Mouse (Mus musculus) neural tube, embryonic 15.5 days (tissue): ENCODE results near the gene Cartpt. TPM values are rescaled to one million over a fixed set of nuclear protein-coding genes. Genes with fewer than 3 reads are reported as not detected.

Source experiments
- ATAC-seq: fragments of 200-750 bp; cut with Nextera tagmentation; 2 replicates; pipeline ENCODE4 v1.8.0; 2017; ENCODE audit warnings: mild to moderate bottlenecking, moderate TSS enrichment, moderate library complexity; ENCODE audit not compliant: low FRiP score
- H3K27ac ChIP-seq: fragments of 300-500 bp; sonication (generic); replicated peaks from 2 replicates; pipeline ENCODE4 v1.5.1; 2015; ENCODE audit warnings: mild to moderate bottlenecking, inconsistent platforms
- H3K27me3 ChIP-seq: fragments of 300-500 bp; sonication (generic); replicated peaks from 2 replicates; pipeline ENCODE4 v1.6.1; 2015; ENCODE audit warnings: inconsistent platforms
- H3K36me3 ChIP-seq: fragments of 300-500 bp; sonication (generic); 2 replicates; pipeline ENCODE4 v1.6.1; 2015; ENCODE audit warnings: inconsistent platforms
- H3K4me1 ChIP-seq: fragments of 300-500 bp; sonication (generic); 2 replicates; pipeline ENCODE4 v1.6.1; 2015; ENCODE audit warnings: inconsistent platforms
- H3K4me2 ChIP-seq: fragments of 300-500 bp; sonication (generic); 2 replicates; pipeline ENCODE4 v1.6.1; 2015; ENCODE audit warnings: inconsistent platforms, mild to moderate bottlenecking, moderate library complexity
- H3K4me3 ChIP-seq: fragments of 300-500 bp; sonication (generic); replicated peaks from 2 replicates; pipeline ENCODE4 v1.5.1; 2015; ENCODE audit warnings: mild to moderate bottlenecking, inconsistent platforms
- H3K9ac ChIP-seq: fragments of 300-500 bp; sonication (generic); replicated peaks from 2 replicates; pipeline ENCODE4 v1.6.1; 2015; ENCODE audit warnings: mild to moderate bottlenecking, inconsistent platforms
- H3K9me3 ChIP-seq: fragments of 300-500 bp; sonication (generic); replicated peaks from 2 replicates; pipeline ENCODE4 v1.6.1; 2016; ENCODE audit warnings: inconsistent platforms
- WGBS: fragments of 180-500 bp; shearing (Covaris S2); methylation state at CpG from one replicate; pipeline ENCODE4 v1.1.7; 2015; ENCODE audit warnings: mixed read lengths; 5-methylcytosine and 5-hydroxymethylcytosine counted together
- polyA plus RNA-seq: library from polyadenylated mRNA; unstranded; fragments of >200 nt; fragmentation: Nextera tagmentation; extraction: Ambion mirVana; gene quantifications from 2 replicates; pipeline ENCODE4 v1.2.1, GENCODE M21; 2015

Gene Cartpt
- 78.6 and 86.7 TPM in 2 replicates for polyA plus RNA-seq

DNA sequence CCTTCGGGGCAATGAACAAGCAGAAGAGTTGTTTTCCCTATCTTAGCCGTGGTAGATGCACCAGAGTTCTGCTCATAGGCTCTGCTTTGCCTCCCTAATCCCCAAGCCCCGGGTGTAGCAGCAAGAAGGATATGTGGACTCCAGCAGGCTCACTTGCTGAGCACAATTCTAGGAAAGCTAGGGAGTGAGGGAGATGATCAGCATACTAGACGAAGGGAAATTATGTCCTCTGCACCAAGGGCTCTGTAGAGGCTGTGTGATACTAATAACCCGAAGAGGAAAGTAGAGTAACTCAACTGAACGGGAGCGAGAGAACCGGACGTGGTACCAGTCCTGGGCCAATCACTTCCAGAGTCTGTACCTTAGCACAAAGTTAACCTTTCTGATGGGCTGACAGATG lies at the start of gene Cartpt:
TSS of gene Cartpt (minus strand) at position 127 of the 400 bp plus-strand sequence.
- peak within 1 kb of the TSS; percentile 33 for H3K9ac ChIP-seq
- WGBS: 49% methylated on average over 9 of the region's 9 CpGs
- peak within 1 kb of the TSS; percentile 40 for H3K4me3 ChIP-seq
- H3K4me1 ChIP-seq: peaks cover 14% of the 10 kb centered on the region
- no peak within 1 kb of the TSS for H3K27ac ChIP-seq
- 0 out of 2 replicates have a peak, but pooled peaks have one; percentile 21 for ATAC-seq
- no peaks in the 10 kb centered on the region for H3K9me3 ChIP-seq
- no peaks in the 10 kb centered on the region for H3K36me3 ChIP-seq
- H3K27me3 ChIP-seq: peaks cover 33% of the 10 kb centered on the region
- H3K4me2 ChIP-seq: peak within 1 kb of the TSS; percentile 67

DNA sequence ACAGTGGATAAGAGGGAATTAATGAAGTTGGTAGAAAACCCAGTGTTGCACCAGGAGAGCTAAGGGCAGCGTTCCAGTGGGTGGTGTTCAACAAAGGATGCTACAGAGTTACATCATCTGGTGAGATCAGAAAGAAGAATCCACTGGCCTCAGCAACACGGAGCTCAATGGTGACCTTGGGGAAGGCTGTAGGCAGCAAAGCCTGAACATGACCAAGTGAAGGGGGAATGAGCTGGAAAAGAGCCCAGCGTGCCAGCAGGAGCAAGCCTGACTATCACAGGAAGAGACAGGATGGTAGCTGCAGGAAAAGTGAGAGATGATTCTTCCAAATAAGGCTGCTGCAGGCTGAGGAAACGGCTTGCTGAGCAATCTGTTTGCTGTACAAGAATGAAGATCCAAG lies 46.5 kb upstream of the Cartpt start:
- no peak overlapping the region for H3K27ac ChIP-seq
- ATAC-seq: no peak
- H3K9ac ChIP-seq: no peak overlapping the region
- H3K4me3 ChIP-seq: no peak overlapping the region
- WGBS: 90% methylated on average over 4 of the region's 4 CpGs
- H3K4me2 ChIP-seq: no peak overlapping the region
- peaks cover 6% of the 10 kb centered on the region for H3K36me3 ChIP-seq
- H3K27me3 ChIP-seq: no peaks in the 10 kb centered on the region
- no peaks in the 10 kb centered on the region for H3K4me1 ChIP-seq
- no peaks in the 10 kb centered on the region for H3K9me3 ChIP-seq

DNA sequence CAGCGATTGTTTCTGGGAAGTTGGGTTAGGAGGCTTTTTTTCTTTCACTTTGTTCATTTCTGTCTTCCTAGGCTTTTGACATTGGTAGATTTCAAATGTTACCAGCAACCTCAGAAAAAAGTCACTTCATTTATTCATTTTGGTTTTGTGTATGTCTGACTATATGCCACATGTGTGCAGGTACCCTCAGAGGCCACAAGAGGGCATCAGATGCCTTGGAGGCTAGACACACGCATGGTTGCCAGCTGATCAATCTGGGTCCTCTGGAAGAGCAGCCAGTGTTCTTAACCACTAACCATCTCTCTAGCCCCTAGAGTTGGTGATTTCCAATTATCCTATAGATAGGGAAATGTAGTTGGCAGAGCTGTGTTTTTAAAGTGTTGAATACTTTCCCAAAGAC lies 42.6 kb upstream of the Cartpt start:
- no peak overlapping the region for H3K4me3 ChIP-seq
- no peak for ATAC-seq
- H3K4me1 ChIP-seq: peaks cover 7% of the 10 kb centered on the region
- H3K27me3 ChIP-seq: no peaks in the 10 kb centered on the region
- no peaks in the 10 kb centered on the region for H3K9me3 ChIP-seq
- no peak overlapping the region for H3K27ac ChIP-seq
- no peak overlapping the region for H3K9ac ChIP-seq
- 97% methylated on average over 2 of the region's 2 CpGs for WGBS
- H3K36me3 ChIP-seq: no peaks in the 10 kb centered on the region
- H3K4me2 ChIP-seq: no peak overlapping the region

DNA sequence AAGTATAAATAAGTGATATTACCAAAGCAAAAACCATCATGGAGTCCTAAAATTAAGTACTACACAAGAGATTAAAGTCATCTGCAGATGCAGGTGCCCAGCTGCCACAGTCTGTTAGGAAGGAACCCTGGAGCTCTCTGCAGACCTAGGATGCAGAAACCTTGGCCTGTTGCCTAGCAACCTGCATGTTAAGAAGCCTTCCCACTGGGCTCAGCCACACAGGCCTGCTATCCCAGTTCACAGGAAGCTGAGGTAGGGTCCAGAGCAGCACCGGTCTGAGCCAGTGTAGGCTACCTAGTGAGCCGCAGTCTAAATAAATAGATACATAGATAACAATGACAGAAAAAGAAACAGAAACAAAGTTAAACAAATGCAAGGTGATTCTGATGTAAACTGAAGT lies 39.7 kb upstream of the Cartpt start:
- H3K36me3 ChIP-seq: no peaks in the 10 kb centered on the region
- peak; percentile 77 for ATAC-seq
- H3K9ac ChIP-seq: no peak overlapping the region
- WGBS: 27% methylated on average over 2 of the region's 2 CpGs
- no peak overlapping the region for H3K4me2 ChIP-seq
- H3K27me3 ChIP-seq: no peaks in the 10 kb centered on the region
- H3K4me3 ChIP-seq: no peak overlapping the region
- H3K4me1 ChIP-seq: peaks cover 10% of the 10 kb centered on the region
- H3K27ac ChIP-seq: no peak overlapping the region
- no peaks in the 10 kb centered on the region for H3K9me3 ChIP-seq

DNA sequence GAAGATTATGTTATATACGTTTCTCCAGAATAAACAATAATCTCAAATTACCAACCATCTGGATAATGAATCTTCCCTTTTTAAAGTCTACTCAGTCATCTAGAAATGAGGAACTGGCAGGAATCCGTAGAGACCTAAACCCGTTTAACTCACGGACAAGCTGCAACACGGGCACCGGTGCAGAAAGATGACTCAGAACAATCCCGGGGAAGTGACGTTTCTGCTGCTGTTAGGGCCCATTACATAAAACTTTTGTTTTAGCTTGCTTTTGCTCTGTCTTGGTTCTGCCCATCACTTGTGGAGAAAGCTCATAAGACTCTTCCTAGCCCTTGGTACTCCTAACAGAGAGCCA lies 38.4 kb upstream of the Cartpt start:
- Histone ChIP-seq H3K27me3 (no peaks in the 10 kb centered on the region), H3K36me3 (no peaks in the 10 kb centered on the region), H3K9me3 (no peaks in the 10 kb centered on the region), H3K4me2 (no peak overlapping the region), H3K4me3 (no peak overlapping the region), H3K27ac (no peak overlapping the region), H3K4me1 (peaks cover 10% of the 10 kb centered on the region), H3K9ac (no peak overlapping the region)
- no peak for ATAC-seq
- WGBS: 56% methylated on average over 8 of the region's 8 CpGs

DNA sequence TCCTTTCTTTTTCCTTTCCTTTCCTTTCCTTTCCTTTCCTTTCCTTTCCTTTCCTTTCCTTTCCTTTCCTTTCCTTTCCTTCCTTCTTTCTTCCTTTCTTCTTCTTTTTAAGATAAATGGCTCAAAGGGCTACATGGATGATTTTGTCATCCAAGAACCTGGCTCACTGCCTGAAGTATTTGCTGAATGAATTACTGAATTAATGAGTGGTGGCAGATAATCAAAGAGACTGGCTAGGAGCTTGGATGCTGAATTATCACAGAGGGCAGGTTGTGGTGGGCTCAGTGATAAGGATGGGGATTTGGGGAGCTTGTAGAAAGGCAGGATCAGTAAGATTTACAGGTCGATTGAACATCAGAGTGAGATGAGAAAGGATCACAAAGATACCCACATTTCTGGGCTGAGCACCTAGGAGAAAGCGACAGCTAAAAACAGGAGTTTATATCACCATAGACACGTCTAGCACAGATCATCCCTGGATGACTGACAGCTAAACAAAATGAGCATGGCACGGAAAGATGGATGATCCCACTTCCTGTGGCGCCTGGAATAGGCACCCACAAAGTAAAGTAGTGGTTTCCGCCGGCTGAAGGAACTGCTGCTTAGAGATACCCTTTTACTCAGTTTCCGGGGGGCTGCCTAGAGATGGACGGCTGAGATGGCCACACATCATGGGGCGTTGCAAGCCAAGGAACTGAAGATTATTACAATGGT lies 37.9 kb upstream of the Cartpt start:
- Histone ChIP-seq H3K4me2 (no peak overlapping the region), H3K9me3 (no peaks in the 10 kb centered on the region), H3K27me3 (no peaks in the 10 kb centered on the region), H3K9ac (no peak overlapping the region), H3K4me1 (peaks cover 10% of the 10 kb centered on the region), H3K4me3 (no peak overlapping the region), H3K36me3 (no peaks in the 10 kb centered on the region), H3K27ac (no peak overlapping the region)
- ATAC-seq: no peak
- 79% methylated on average over 10 of the region's 10 CpGs for WGBS

DNA sequence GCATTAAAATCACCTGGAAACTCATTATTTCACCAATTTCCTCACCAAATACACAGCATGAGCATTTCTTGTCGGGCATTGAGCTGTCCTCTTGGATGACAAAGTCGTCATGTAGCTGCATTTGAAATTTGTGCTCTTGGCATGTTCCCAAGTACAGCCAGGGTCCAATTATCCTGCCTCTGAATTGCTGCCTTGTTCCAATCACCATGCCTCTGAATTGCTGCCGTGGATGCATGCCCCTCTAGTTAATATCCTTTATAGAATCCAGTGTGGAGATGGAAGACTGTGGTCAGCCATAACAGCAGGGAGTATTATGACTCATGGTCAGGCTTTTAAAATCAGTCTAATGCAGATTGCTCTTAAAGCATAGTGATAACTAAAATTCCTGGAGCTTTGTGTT lies 36.9 kb upstream of the Cartpt start:
- ATAC-seq: no peak
- Histone ChIP-seq H3K4me1 (peaks cover 10% of the 10 kb centered on the region), H3K36me3 (no peaks in the 10 kb centered on the region), H3K9me3 (no peaks in the 10 kb centered on the region), H3K9ac (no peak overlapping the region), H3K4me3 (no peak overlapping the region), H3K4me2 (no peak overlapping the region), H3K27me3 (no peaks in the 10 kb centered on the region), H3K27ac (no peak overlapping the region; the same call in 1 of the 2 replicates)
- 29% methylated on average over 3 of the region's 3 CpGs for WGBS

DNA sequence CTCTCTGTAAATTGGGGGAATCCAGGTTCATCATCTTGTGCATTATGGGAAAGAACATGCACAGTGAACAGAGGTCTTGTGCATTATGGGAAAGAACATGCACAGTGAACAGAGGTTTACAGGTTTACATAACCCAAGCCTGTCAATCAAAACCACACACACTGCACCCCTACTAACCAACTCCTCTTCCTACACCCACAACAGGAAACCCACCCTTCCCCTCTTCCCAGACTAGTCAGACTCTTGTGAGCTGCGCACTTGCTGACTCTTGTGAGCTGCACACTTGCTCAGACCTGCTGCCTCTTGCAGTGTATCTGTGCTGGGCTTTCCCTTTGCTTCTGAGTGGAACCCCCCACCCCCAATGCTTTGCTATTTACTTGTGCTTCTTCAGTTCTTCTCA lies 31.5 kb upstream of the Cartpt start:
- ATAC-seq: no peak
- 82% methylated on average over 1 of the region's 1 CpGs for WGBS
- no peaks in the 10 kb centered on the region for H3K4me1 ChIP-seq

DNA sequence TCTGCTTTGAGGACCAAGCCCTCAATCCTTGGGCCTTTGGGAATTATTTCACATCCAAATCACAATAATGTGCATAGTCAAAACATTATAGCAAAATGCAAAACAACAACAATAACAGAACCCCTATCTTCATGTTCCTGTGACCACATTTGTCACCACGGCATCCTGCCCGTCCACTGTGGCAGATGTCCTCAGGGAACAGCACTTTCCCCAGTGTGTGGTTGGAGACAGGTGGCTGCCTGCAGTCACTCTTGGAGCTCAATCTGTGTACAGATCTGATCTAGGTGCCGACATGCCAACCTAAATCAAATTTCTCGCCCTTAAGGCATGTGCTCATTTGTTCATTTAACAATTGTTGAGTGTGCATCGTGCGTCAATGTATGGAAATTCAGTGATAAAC lies 30.6 kb upstream of the Cartpt start:
- Histone ChIP-seq H3K9me3 (no peaks in the 10 kb centered on the region), H3K4me3 (no peak overlapping the region), H3K27ac (no peak overlapping the region), H3K9ac (no peak overlapping the region), H3K4me2 (no peak overlapping the region), H3K27me3 (no peaks in the 10 kb centered on the region), H3K36me3 (no peaks in the 10 kb centered on the region), H3K4me1 (no peaks in the 10 kb centered on the region)
- no peak for ATAC-seq
- 70% methylated on average over 6 of the region's 6 CpGs for WGBS

More for the DNA sequence above, 31.5 kb upstream of the Cartpt start:
- no peaks in the 10 kb centered on the region for H3K9me3 ChIP-seq
- no peaks in the 10 kb centered on the region for H3K27me3 ChIP-seq
- no peak overlapping the region for H3K4me3 ChIP-seq
- no peak overlapping the region for H3K9ac ChIP-seq
- H3K36me3 ChIP-seq: no peaks in the 10 kb centered on the region
- no peak overlapping the region for H3K27ac ChIP-seq
- no peak overlapping the region for H3K4me2 ChIP-seq

DNA sequence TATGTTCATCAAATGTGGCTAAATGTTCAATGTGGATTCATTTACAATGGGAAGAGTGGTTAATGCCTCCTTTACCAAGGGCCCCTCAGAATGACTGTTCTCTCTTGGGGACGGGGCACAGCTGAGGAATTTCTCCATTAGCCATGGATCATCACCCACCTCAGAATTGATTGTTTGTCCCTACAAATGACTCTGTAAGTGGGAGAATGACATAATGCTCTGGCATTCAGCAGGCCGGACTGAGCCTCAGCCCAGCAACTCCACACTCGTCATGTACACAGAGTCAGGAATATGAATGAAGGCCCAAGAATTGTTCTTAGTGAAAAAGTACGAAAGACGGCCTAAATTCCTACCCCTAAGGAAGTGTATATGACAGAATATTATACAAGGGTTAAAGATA lies 25.4 kb upstream of the Cartpt start:
- no peak overlapping the region for H3K4me2 ChIP-seq
- H3K4me1 ChIP-seq: peaks cover 4% of the 10 kb centered on the region; the same call in 1 of the 2 replicates
- no peak for ATAC-seq
- H3K9me3 ChIP-seq: no peaks in the 10 kb centered on the region
- H3K4me3 ChIP-seq: no peak overlapping the region
- WGBS: 23% methylated on average over 5 of the region's 5 CpGs
- no peak overlapping the region for H3K9ac ChIP-seq
- H3K36me3 ChIP-seq: no peaks in the 10 kb centered on the region
- H3K27ac ChIP-seq: no peak overlapping the region
- H3K27me3 ChIP-seq: no peaks in the 10 kb centered on the region

DNA sequence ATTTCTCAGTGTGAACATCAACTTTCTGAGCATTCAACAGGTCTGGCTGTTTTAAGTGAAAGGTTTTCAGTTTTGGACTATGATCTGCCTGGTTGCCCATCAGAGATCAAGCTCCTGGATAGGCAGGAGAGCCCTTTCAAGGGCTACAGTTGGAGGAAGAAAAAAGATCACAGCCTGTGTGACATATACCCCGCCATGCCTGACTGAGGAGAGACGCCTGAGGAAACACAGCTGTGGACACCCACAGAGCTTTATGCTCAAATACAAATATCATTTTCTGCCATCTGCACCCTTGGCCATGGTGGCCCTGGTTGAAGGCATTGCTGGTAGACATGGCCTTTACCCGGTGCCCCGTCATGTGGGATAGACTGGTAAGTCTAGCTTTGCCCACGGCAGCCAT lies 14.7 kb upstream of the Cartpt start:
- no peak overlapping the region for H3K9ac ChIP-seq

DNA sequence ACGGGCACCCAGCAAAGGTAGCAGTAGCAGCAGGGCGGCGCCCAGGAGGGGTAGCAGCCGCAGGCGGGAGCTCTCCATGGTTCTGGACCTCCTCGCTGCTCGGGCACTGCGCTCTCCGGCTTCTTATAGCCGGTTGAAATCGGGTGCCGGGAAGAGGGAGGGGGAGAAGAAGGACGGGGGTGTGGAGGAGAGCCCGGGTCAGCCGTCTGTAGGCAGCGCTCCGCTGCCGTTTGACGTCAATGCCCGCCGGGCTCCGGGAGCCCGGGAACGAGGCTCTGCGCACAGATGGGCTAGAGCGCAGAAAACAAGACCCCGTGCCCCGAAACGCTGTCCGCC lies 366 bp downstream of the Cartpt start:
- peaks cover 33% of the 10 kb centered on the region for H3K27me3 ChIP-seq
- H3K27ac ChIP-seq: no peak overlapping the region
- WGBS: 1% methylated on average over 30 of the region's 30 CpGs

More for the DNA sequence above, 14.7 kb upstream of the Cartpt start:
- no peak for ATAC-seq
- no peaks in the 10 kb centered on the region for H3K4me1 ChIP-seq
- H3K27ac ChIP-seq: no peak overlapping the region
- no peak overlapping the region for H3K4me2 ChIP-seq
- WGBS: 83% methylated on average over 5 of the region's 5 CpGs
- H3K36me3 ChIP-seq: no peaks in the 10 kb centered on the region
- H3K27me3 ChIP-seq: no peaks in the 10 kb centered on the region
- H3K4me3 ChIP-seq: no peak overlapping the region
- H3K9me3 ChIP-seq: no peaks in the 10 kb centered on the region

More for the DNA sequence above, 366 bp downstream of the Cartpt start:
- peak overlapping the region; percentile 67 for H3K4me2 ChIP-seq
- peaks cover 14% of the 10 kb centered on the region for H3K4me1 ChIP-seq
- no peaks in the 10 kb centered on the region for H3K9me3 ChIP-seq
- H3K4me3 ChIP-seq: peak overlapping the region; percentile 40
- no peaks in the 10 kb centered on the region for H3K36me3 ChIP-seq
- H3K9ac ChIP-seq: peak overlapping the region; percentile 33
- peak; percentile 74 for ATAC-seq
